14 mouse cellular contexts compared by ENCODE assay signal in genomic region chr5:146260003-146260402, GRCm38 (mm10). TPM values are rescaled to one million over a fixed set of nuclear protein-coding genes. Genes with fewer than 3 reads are reported as not detected.
DNase-seq lines count a peak whose midpoint lies in the region; ATAC-seq and TF ChIP-seq lines count a peak whose summit lies in the region.
"Had no signal": no experiment of that assay in that cellular context is flagged by ENCODE, and none has a peak within 500 bp of the region (broad histone marks: within the 10 kb centered on the region; RNA-seq: fewer than 3 reads in every experiment).

No protein-coding gene starts in this region.

- TF ChIP-seq CTCF in forebrain, postnatal 0 days (IDR thresholded peaks at IDR 0.05; ENCODE audit: low read depth) = peak; percentile 15; the same call in 1 of the 2 replicates
- no peak for TF ChIP-seq CTCF in lung, embryonic 14.5 days (IDR thresholded peaks at IDR 0.05; ENCODE audit: low read depth)

- H3K27me3 ChIP-seq in forebrain, postnatal 0 days (ENCODE audit: insufficient read depth, low read length) = no peaks in the 10 kb centered on the region
- H3K27me3 ChIP-seq in forebrain, embryonic 10.5 days (ENCODE audit: poor library complexity, severe bottlenecking) = no peaks in the 10 kb centered on the region
- H3K27me3 ChIP-seq in lung, embryonic 14.5 days (ENCODE audit: insufficient read depth, low read length) = no peaks in the 10 kb centered on the region
- no peaks in the 10 kb centered on the region for H3K27me3 ChIP-seq in splenic B cell, adult 2 months (ENCODE audit: control insufficient read depth, insufficient read depth, low read length, poor library complexity, severe bottlenecking)
- H3K27me3 ChIP-seq: limb, embryonic 12.5 days; midbrain, embryonic 15.5 days had no signal

- 61% methylated on average over 9 of the region's 9 CpGs for WGBS in forebrain, postnatal 0 days
- WGBS in forebrain, embryonic 10.5 days = 48% methylated on average over 9 of the region's 9 CpGs
- WGBS in lung, embryonic 14.5 days = 51% methylated on average over 9 of the region's 9 CpGs

- no peak for ATAC-seq in forebrain, postnatal 0 days
- ATAC-seq in lung, embryonic 14.5 days (ENCODE audit: insufficient read depth) = no peak
- ATAC-seq in erythroid progenitor cell, adult 5-6 weeks (replicated peaks; ENCODE audit: low FRiP score, poor library complexity, severe bottlenecking) = 0 out of 2 replicates have a peak, but pooled peaks have one; percentile 35
- ATAC-seq: forebrain, embryonic 14.5 days; midbrain, embryonic 15.5 days had no signal

- no peak overlapping the region for H3K27ac ChIP-seq in forebrain, postnatal 0 days (ENCODE audit: low read depth, low read length)
- no peak overlapping the region for H3K27ac ChIP-seq in forebrain, embryonic 10.5 days
- no peak overlapping the region for H3K27ac ChIP-seq in lung, embryonic 14.5 days (ENCODE audit: low read depth)
- H3K27ac ChIP-seq: limb, embryonic 12.5 days; midbrain, embryonic 15.5 days had no signal

- no peak for DNase-seq in forebrain, postnatal 0 days
- DNase-seq in forebrain, embryonic 10.5 days (ENCODE audit: extremely low spot score, low spot score) = no peak
- DNase-seq in lung, embryonic 14.5 days = peak; percentile 29
- DNase-seq in lung, postnatal 25 days (ENCODE audit: low spot score) = no peak
- peak; percentile 5 for DNase-seq in splenic B cell, adult 2 months (ENCODE audit: low read depth, low spot score)
- no peak for DNase-seq in ovary, postnatal 10 days (ENCODE audit: low spot score)
- DNase-seq in gastrocnemius, postnatal 10 days = no peak
- DNase-seq: adrenal gland, postnatal 10 days; heart, postnatal 14 days; kidney, postnatal 36 days had no signal

- no peak overlapping the region for H3K4me3 ChIP-seq in forebrain, postnatal 0 days (ENCODE audit: low read depth, low read length)
- H3K4me3 ChIP-seq in forebrain, embryonic 10.5 days = no peak overlapping the region
- H3K4me3 ChIP-seq in lung, embryonic 14.5 days (ENCODE audit: low read depth, low read length) = no peak overlapping the region
- H3K4me3 ChIP-seq: limb, embryonic 12.5 days; midbrain, embryonic 15.5 days had no signal

- no peaks in the 10 kb centered on the region for H3K9me3 ChIP-seq in forebrain, postnatal 0 days (ENCODE audit: low read length)
- H3K9me3 ChIP-seq in forebrain, embryonic 10.5 days = 0 out of 2 replicates have a peak, but pooled peaks cover 2% of the 10 kb centered on the region
- no peaks in the 10 kb centered on the region for H3K9me3 ChIP-seq in lung, embryonic 14.5 days (ENCODE audit: low read depth, low read length)
- H3K9me3 ChIP-seq: midbrain, embryonic 15.5 days had no signal

- H3K9ac ChIP-seq in forebrain, postnatal 0 days = no peak overlapping the region
- H3K9ac ChIP-seq in lung, embryonic 14.5 days = no peak overlapping the region
- H3K9ac ChIP-seq: limb, embryonic 12.5 days; midbrain, embryonic 15.5 days had no signal

- H3K4me2 ChIP-seq in forebrain, postnatal 0 days (ENCODE audit: low read depth) = no peak overlapping the region
- no peak overlapping the region for H3K4me2 ChIP-seq in lung, embryonic 14.5 days
- H3K4me2 ChIP-seq: limb, embryonic 12.5 days; midbrain, embryonic 15.5 days had no signal

- H3K4me1 ChIP-seq in forebrain, postnatal 0 days (ENCODE audit: insufficient read depth) = no peaks in the 10 kb centered on the region
- H3K4me1 ChIP-seq in forebrain, embryonic 10.5 days = no peaks in the 10 kb centered on the region
- H3K4me1 ChIP-seq in lung, embryonic 14.5 days (ENCODE audit: insufficient read depth) = no peaks in the 10 kb centered on the region
- H3K4me1 ChIP-seq: limb, embryonic 12.5 days; midbrain, embryonic 15.5 days had no signal

- H3K36me3 ChIP-seq in forebrain, postnatal 0 days (ENCODE audit: insufficient read depth) = no peaks in the 10 kb centered on the region
- H3K36me3 ChIP-seq in forebrain, embryonic 10.5 days (replicated peaks) = peaks cover 43% of the 10 kb centered on the region
- H3K36me3 ChIP-seq in lung, embryonic 14.5 days (ENCODE audit: insufficient read depth) = 0 out of 2 replicates have a peak, but pooled peaks cover 5% of the 10 kb centered on the region
- H3K36me3 ChIP-seq in splenic B cell, adult 2 months (ENCODE audit: control insufficient read depth, insufficient read depth, low read length, poor library complexity, severe bottlenecking) = no peaks in the 10 kb centered on the region

RNA-seq across cellular contexts. Expression of gene Cdk8, which starts 29.0 kb away (rescaled TPM):
- total RNA-seq in forebrain, postnatal 0 days (2014; rRNA removed) = 44.6 and 48.8 TPM in 2 replicates
- polyA plus RNA-seq in forebrain, postnatal 0 days (2015; fragmentation: Nextera tagmentation; extraction: Ambion mirVana) = 9.7 and 13.1 TPM in 2 replicates
- polyA plus RNA-seq in forebrain, embryonic 10.5 days (2016; fragmentation: Nextera tagmentation; extraction: Ambion mirVana) = 21.8 and 22.6 TPM in 2 replicates
- 28.4 and 29.8 TPM in 2 replicates for polyA plus RNA-seq in lung, embryonic 14.5 days (2014; fragmentation: Nextera tagmentation; extraction: Ambion mirVana)
- 74.2 and 103 TPM in 2 replicates for total RNA-seq in erythroid progenitor cell, adult 5-6 weeks (2015; ENCODE audit: low replicate concordance)
- 72.0 and 97.0 TPM in 2 replicates for total RNA-seq in erythroid progenitor cell, adult 5-6 weeks (2017; ENCODE audit: low replicate concordance)
- 10 to 100 TPM; 20.5 to 27.2 TPM for total RNA-seq in gastrocnemius, postnatal 10 days (2021)

RNA-seq across cellular contexts. Expression of gene Rnf6, which starts 38.6 kb away (rescaled TPM):
- total RNA-seq in forebrain, postnatal 0 days (2014; rRNA removed) = 13.7 and 16.5 TPM in 2 replicates
- 16.6 and 22.1 TPM in 2 replicates for polyA plus RNA-seq in forebrain, postnatal 0 days (2015; fragmentation: Nextera tagmentation; extraction: Ambion mirVana)
- 25.9 and 27.7 TPM in 2 replicates for polyA plus RNA-seq in forebrain, embryonic 10.5 days (2016; fragmentation: Nextera tagmentation; extraction: Ambion mirVana)
- 32.7 and 34.7 TPM in 2 replicates for polyA plus RNA-seq in lung, embryonic 14.5 days (2014; fragmentation: Nextera tagmentation; extraction: Ambion mirVana)
- total RNA-seq in erythroid progenitor cell, adult 5-6 weeks (2015; ENCODE audit: low replicate concordance) = 23.4 and 24.3 TPM in 2 replicates
- total RNA-seq in erythroid progenitor cell, adult 5-6 weeks (2017; ENCODE audit: low replicate concordance) = 25.0 and 58.8 TPM in 2 replicates
- total RNA-seq in gastrocnemius, postnatal 10 days (2021) = 10 to 100 TPM; 38.7 to 43.0 TPM

Comparison
In these comparisons a context has a peak if more than half of its experiments do, and no peak if none do; other contexts are left out.
1. DNase-seq: peak in lung, embryonic 14.5 days (single experiment) and splenic B cell, adult 2 months (single experiment); none in forebrain, postnatal 0 days (single experiment), forebrain, embryonic 10.5 days (single experiment), lung, postnatal 25 days (single experiment), ovary, postnatal 10 days (single experiment) and gastrocnemius, postnatal 10 days (single experiment).